Mouse (Mus musculus) intestine, embryonic 15.5 days (tissue): ENCODE measurements around the gene Trabd2b. TPM values are rescaled to one million over a fixed set of nuclear protein-coding genes. Genes with fewer than 3 reads are reported as not detected.
A peak's percentile ranks its signal among the peaks of the same experiment; 100 is the strongest.

Experiments used
- ATAC-seq: fragments of 200-750 bp; cut with Nextera tagmentation; 2 replicates; pipeline ENCODE4 v1.8.0; 2017; ENCODE audit warnings: moderate TSS enrichment, moderate library complexity
- H3K27ac ChIP-seq: fragments of 300-500 bp; sonication (generic); 2 replicates; pipeline ENCODE4 v1.5.1; 2015; ENCODE audit warnings: mild to moderate bottlenecking, inconsistent platforms
- H3K27me3 ChIP-seq: fragments of 300-500 bp; sonication (generic); replicated peaks from 2 replicates; pipeline ENCODE4 v1.6.1; 2015; ENCODE audit warnings: inconsistent platforms
- H3K36me3 ChIP-seq: fragments of 300-500 bp; sonication (generic); 2 replicates; pipeline ENCODE4 v1.6.1; 2015; ENCODE audit warnings: inconsistent platforms
- H3K4me1 ChIP-seq: fragments of 300-500 bp; sonication (generic); replicated peaks from 2 replicates; pipeline ENCODE4 v1.6.1; 2015; ENCODE audit warnings: inconsistent platforms
- H3K4me2 ChIP-seq: fragments of 300-500 bp; sonication (generic); replicated peaks from 2 replicates; pipeline ENCODE4 v1.6.1; 2015; ENCODE audit warnings: mild to moderate bottlenecking, inconsistent platforms
- H3K4me3 ChIP-seq: fragments of 300-500 bp; sonication (generic); replicated peaks from 2 replicates; pipeline ENCODE4 v1.5.1; 2015; ENCODE audit warnings: inconsistent platforms
- H3K9ac ChIP-seq: fragments of 300-500 bp; sonication (generic); 2 replicates; pipeline ENCODE4 v1.6.1; 2015; ENCODE audit warnings: inconsistent platforms
- H3K9me3 ChIP-seq: fragments of 300-500 bp; sonication (generic); 2 replicates; pipeline ENCODE4 v1.6.1; 2016; ENCODE audit warnings: inconsistent platforms
- WGBS: fragments of 180-500 bp; shearing (Covaris S2); methylation state at CpG from one replicate; pipeline ENCODE4 v1.1.7; 2015; 5-methylcytosine and 5-hydroxymethylcytosine counted together
- polyA plus RNA-seq: library from polyadenylated mRNA; unstranded; fragments of >200 nt; fragmentation: Nextera tagmentation; extraction: Ambion mirVana; gene quantifications from 2 replicates; pipeline ENCODE4 v1.2.1, GENCODE M21; 2015

Gene Trabd2b
- polyA plus RNA-seq, 1 experiment from 2014 or later = 0.53 TPM

- ATAC-seq = no peak
- H3K9me3 ChIP-seq = no peaks in the 10 kb centered on the region
These were observed 133.5 kb downstream of the Trabd2b start for GRCm38 (mm10) chr4:114540031-114540430.

GRCm38 (mm10) chr4:114541221-114541620 is 134.7 kb downstream of the Trabd2b start:
- H3K9ac ChIP-seq = no peak overlapping the region
- H3K27ac ChIP-seq = no peak overlapping the region
- H3K36me3 ChIP-seq = no peaks in the 10 kb centered on the region
- H3K27me3 ChIP-seq = no peaks in the 10 kb centered on the region
- no peak overlapping the region for H3K4me2 ChIP-seq
- no peak for ATAC-seq
- H3K9me3 ChIP-seq = no peaks in the 10 kb centered on the region
- H3K4me1 ChIP-seq = no peaks in the 10 kb centered on the region
- no peak overlapping the region for H3K4me3 ChIP-seq
- 91% methylated on average over 1 of the region's 1 CpGs for WGBS

More at GRCm38 (mm10) chr4:114540031-114540430, 133.5 kb downstream of the Trabd2b start:
- Histone ChIP-seq H3K4me3 (no peak overlapping the region), H3K9ac (no peak overlapping the region), H3K36me3 (no peaks in the 10 kb centered on the region), H3K4me1 (no peaks in the 10 kb centered on the region), H3K4me2 (no peak overlapping the region), H3K27me3 (no peaks in the 10 kb centered on the region), H3K27ac (no peak overlapping the region)
- 90% methylated on average over 7 of the region's 7 CpGs for WGBS

- no peak for ATAC-seq
- no peak overlapping the region for H3K27ac ChIP-seq
- no peaks in the 10 kb centered on the region for H3K36me3 ChIP-seq
- no peak overlapping the region for H3K9ac ChIP-seq
- H3K9me3 ChIP-seq = no peaks in the 10 kb centered on the region
- 52% methylated on average over 4 of the region's 4 CpGs for WGBS
- H3K4me2 ChIP-seq = no peak overlapping the region
- H3K4me1 ChIP-seq = no peaks in the 10 kb centered on the region
- no peaks in the 10 kb centered on the region for H3K27me3 ChIP-seq
- H3K4me3 ChIP-seq = no peak overlapping the region
These were observed 135.6 kb downstream of the Trabd2b start for GRCm38 (mm10) chr4:114542136-114542535.

- ATAC-seq = peak; percentile 74
These were observed 139.1 kb downstream of the Trabd2b start for GRCm38 (mm10) chr4:114545481-114546200.

DNA sequence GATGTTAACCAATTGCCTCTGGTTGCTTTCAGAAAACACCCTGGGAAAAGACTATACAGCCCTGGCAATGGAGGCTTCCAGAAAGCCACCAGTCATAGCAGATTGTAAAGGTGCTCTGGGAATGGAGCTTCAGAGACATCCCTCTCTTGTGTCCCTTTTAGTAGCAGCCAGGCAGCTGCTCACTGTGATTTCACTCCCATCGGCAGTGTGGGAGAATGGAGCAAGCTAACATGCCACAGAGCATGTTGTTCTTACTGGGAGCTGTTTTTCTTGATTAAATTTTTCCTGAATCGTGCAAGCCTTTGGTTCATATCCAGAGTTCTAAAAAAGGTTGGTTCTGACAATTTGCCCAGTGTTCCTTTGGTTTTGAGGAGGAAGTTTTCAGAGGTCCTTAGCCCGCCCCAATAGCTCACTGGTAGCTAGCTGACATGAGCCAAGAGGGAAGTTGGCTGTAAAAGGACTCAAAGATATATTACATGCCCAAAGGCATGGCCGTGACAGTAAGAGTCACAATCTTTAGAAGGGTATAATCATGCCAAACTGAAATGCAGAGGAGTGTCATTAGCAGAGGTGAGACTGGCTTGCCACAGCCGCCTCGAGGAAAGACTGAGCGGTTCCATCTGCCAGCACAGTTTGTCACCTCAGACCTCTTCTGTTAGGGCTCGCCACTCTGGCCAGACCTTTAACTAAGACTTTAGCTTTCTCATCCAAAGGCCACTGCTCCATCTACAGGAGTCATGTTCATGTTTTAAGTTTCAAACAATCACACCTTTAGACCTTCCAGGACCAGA is 141.3 kb downstream of the Trabd2b start:
- Histone ChIP-seq H3K4me1 (no peaks in the 10 kb centered on the region), H3K9ac (no peak overlapping the region), H3K4me2 (no peak overlapping the region), H3K36me3 (no peaks in the 10 kb centered on the region), H3K27me3 (no peaks in the 10 kb centered on the region), H3K4me3 (no peak overlapping the region), H3K27ac (no peak overlapping the region), H3K9me3 (no peaks in the 10 kb centered on the region)
- WGBS = 72% methylated on average over 8 of the region's 8 CpGs
- ATAC-seq = no peak

More at GRCm38 (mm10) chr4:114545481-114546200, 139.1 kb downstream of the Trabd2b start:
- Histone ChIP-seq H3K4me2 (no peak overlapping the region), H3K4me1 (no peaks in the 10 kb centered on the region), H3K36me3 (no peaks in the 10 kb centered on the region), H3K27ac (no peak overlapping the region), H3K9me3 (no peaks in the 10 kb centered on the region), H3K27me3 (no peaks in the 10 kb centered on the region), H3K4me3 (no peak overlapping the region), H3K9ac (no peak overlapping the region)
- 56% methylated on average over 3 of the region's 3 CpGs for WGBS

DNA sequence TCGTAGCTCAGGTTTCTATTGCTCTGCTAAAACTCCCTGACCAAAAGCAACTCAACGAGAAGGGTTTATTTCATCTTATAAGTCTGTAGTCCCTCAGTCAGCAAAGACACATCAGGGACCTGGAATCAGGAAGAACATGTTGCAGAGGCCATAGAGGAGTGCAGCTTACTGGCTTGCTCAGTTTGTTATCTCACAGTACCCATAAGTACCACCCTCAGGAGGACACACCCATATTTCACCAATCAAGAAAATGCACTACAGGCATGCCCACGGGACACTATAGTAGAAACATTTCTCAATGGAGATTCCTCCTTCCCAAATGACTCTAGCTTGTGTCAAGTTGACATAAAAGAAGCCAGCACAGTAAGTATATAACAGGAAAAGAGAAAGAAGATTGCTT is 143.0 kb downstream of the Trabd2b start:
- Histone ChIP-seq H3K27ac (no peak overlapping the region), H3K9me3 (no peaks in the 10 kb centered on the region), H3K4me2 (no peak overlapping the region), H3K4me1 (no peaks in the 10 kb centered on the region), H3K36me3 (no peaks in the 10 kb centered on the region), H3K4me3 (no peak overlapping the region), H3K9ac (no peak overlapping the region), H3K27me3 (no peaks in the 10 kb centered on the region)
- no peak for ATAC-seq
- 82% methylated on average over 3 of the region's 3 CpGs for WGBS

- Histone ChIP-seq H3K9ac (no peak overlapping the region), H3K27ac (no peak overlapping the region), H3K4me2 (no peak overlapping the region), H3K4me1 (no peaks in the 10 kb centered on the region), H3K27me3 (no peaks in the 10 kb centered on the region), H3K36me3 (no peaks in the 10 kb centered on the region), H3K4me3 (no peak overlapping the region), H3K9me3 (no peaks in the 10 kb centered on the region)
- ATAC-seq = peak; percentile 21; the same call in 1 of the 2 replicates
- 51% methylated on average over 11 of the region's 11 CpGs for WGBS
These were observed 144.1 kb downstream of the Trabd2b start for GRCm38 (mm10) chr4:114550471-114551156.

DNA sequence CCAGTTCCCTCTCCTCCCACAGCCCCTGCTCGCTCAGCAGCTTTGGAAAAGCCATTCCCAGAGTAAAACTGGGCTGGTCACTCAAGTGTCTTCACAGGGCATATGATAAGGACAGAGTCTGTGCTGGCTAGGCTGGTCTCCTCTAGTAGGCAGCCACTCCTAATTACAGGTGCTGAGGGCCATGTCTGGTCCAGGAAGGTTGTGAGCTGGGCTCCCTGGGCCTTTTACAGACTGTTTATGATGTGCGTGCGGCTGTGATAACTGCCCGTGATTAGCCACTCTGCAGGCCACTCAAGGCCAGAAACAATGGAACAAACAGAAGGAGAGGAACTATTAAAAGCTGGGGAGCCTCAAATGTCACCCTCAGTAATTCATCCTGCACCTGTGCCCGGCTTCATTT is 150.4 kb downstream of the Trabd2b start:
- Histone ChIP-seq H3K4me3 (no peak overlapping the region), H3K36me3 (no peaks in the 10 kb centered on the region), H3K4me1 (peaks cover 4% of the 10 kb centered on the region; the same call in 1 of the 2 replicates), H3K27ac (no peak overlapping the region), H3K9me3 (no peaks in the 10 kb centered on the region), H3K4me2 (no peak overlapping the region), H3K9ac (no peak overlapping the region), H3K27me3 (no peaks in the 10 kb centered on the region)
- ATAC-seq = 0 out of 2 replicates have a peak, but pooled peaks have one; percentile 37
- WGBS = 68% methylated on average over 5 of the region's 5 CpGs

DNA sequence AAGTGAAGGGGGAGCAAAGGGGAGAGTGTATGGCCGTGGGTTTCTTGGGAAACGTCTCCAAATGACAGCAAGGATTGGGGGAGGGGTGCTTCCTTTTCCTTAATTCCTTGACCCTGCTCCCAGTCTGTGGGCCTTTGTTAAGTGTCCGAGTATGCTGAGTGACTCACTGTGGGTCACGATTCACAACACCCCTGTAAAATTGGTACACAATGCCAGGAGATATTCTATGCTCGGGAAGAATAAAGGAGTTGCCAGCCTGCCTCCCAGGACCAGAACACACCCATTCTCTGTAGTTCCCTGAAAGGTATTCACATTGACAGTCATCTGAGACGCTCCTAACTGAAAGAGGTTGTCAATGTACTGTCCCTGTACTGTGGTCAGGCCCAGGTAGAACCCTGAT is 151.2 kb downstream of the Trabd2b start:
- H3K27me3 ChIP-seq = no peaks in the 10 kb centered on the region
- H3K4me3 ChIP-seq = no peak overlapping the region
- 59% methylated on average over 6 of the region's 6 CpGs for WGBS
- peaks cover 4% of the 10 kb centered on the region; the same call in 1 of the 2 replicates for H3K4me1 ChIP-seq
- H3K27ac ChIP-seq = no peak overlapping the region
- H3K9me3 ChIP-seq = no peaks in the 10 kb centered on the region
- H3K9ac ChIP-seq = no peak overlapping the region
- ATAC-seq = no peak
- H3K36me3 ChIP-seq = no peaks in the 10 kb centered on the region
- no peak overlapping the region for H3K4me2 ChIP-seq

- Histone ChIP-seq H3K36me3 (no peaks in the 10 kb centered on the region), H3K9ac (no peak overlapping the region), H3K27ac (no peak overlapping the region), H3K4me2 (no peak overlapping the region), H3K27me3 (no peaks in the 10 kb centered on the region), H3K9me3 (no peaks in the 10 kb centered on the region), H3K4me3 (no peak overlapping the region), H3K4me1 (peaks cover 4% of the 10 kb centered on the region; the same call in 1 of the 2 replicates)
- ATAC-seq = 0 out of 2 replicates have a peak, but pooled peaks have one; percentile 52
- 33% methylated on average over 3 of the region's 3 CpGs for WGBS
These were observed 152.0 kb downstream of the Trabd2b start for GRCm38 (mm10) chr4:114558487-114558886.

DNA sequence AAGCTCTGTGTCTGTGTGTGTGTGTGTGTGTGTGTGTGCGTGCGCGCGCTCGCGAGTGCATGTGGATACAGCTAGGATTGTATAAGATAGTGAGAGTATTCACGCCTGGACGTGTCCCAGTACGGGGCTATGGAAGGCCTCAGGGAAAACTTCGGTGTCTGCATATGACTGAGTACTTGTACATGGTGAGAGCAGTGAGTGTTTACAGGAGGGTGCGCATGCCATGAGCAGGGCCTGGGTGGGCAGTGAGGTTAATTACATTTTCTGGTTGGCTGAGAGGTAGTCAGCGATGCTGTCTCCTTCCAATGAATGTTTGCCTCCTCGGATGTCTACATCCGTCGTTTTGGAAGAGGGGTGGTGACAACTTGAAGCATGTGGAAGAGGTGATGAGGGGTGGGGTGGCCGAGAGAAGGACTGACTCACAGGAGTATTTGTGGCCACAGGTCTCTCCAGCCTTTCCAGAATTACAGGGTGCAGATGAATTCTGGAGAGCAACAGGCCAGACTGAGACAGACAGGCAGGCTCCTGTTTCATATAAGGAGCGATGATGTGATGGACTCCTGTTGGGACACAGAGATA is 154.2 kb downstream of the Trabd2b start:
- ATAC-seq = no peak
- Histone ChIP-seq H3K9ac (no peak overlapping the region), H3K9me3 (no peaks in the 10 kb centered on the region), H3K36me3 (no peaks in the 10 kb centered on the region), H3K4me3 (no peak overlapping the region), H3K27me3 (no peaks in the 10 kb centered on the region), H3K4me2 (no peak overlapping the region), H3K27ac (no peak overlapping the region), H3K4me1 (peaks cover 4% of the 10 kb centered on the region; the same call in 1 of the 2 replicates)
- 70% methylated on average over 17 of the region's 17 CpGs for WGBS
